Mouse (Mus musculus) C2C12 (cell line): Measurements from ENCODE around the gene Nol7. TPM values are rescaled to one million over a fixed set of nuclear protein-coding genes. Genes with fewer than 3 reads are reported as not detected.

Source experiments
- H3K27me3 ChIP-seq: one replicate; pipeline ENCODE4 v1.6.1; 2011; ENCODE audit not compliant: control insufficient read depth, insufficient read depth, insufficient read length
- H3K36me3 ChIP-seq: one replicate; pipeline ENCODE4 v1.6.1; 2011; ENCODE audit not compliant: control insufficient read depth, insufficient read depth
- H3K4me3 ChIP-seq: one replicate; pipeline ENCODE4 v1.5.1; 2011; ENCODE audit warnings: mild to moderate bottlenecking, control low read depth; ENCODE audit not compliant: poor library complexity, insufficient read depth, severe bottlenecking
- H3K79me2 ChIP-seq: one replicate; pipeline ENCODE4 v1.6.1; 2011; ENCODE audit not compliant: control insufficient read depth, insufficient read depth
- H3K79me3 ChIP-seq: one replicate; pipeline ENCODE4 v1.6.1; 2011; ENCODE audit warnings: low read depth, control low read depth
- H3ac ChIP-seq: one replicate; pipeline ENCODE3; 2011; ENCODE audit warnings: low read depth; ENCODE audit not compliant: control insufficient read depth, insufficient read length
- CEBPB ChIP-seq: IDR thresholded peaks from one replicate; pipeline ENCODE4 v1.6.1; 2011; ENCODE audit warnings: low read depth, mild to moderate bottlenecking, control low read depth, moderate library complexity
- CTCF ChIP-seq: IDR thresholded peaks from one replicate; pipeline ENCODE4 v1.5.1; 2011; ENCODE audit not compliant: control insufficient read depth, insufficient read depth, insufficient read length
- FOSL1 ChIP-seq: IDR thresholded peaks from one replicate; pipeline ENCODE4 v1.8.0; 2011; ENCODE audit warnings: mild to moderate bottlenecking, low read length; ENCODE audit not compliant: poor library complexity, insufficient read depth, severe bottlenecking
- MAX ChIP-seq: IDR thresholded peaks from one replicate; pipeline ENCODE4 v1.6.1; 2011; ENCODE audit warnings: mild to moderate bottlenecking, control low read depth
- MYOD1 ChIP-seq: IDR thresholded peaks from one replicate; pipeline ENCODE4 v1.6.1; 2011; ENCODE audit warnings: low read depth; ENCODE audit not compliant: control insufficient read depth, insufficient read length
- MYOG ChIP-seq: IDR thresholded peaks from one replicate; pipeline ENCODE4 v1.6.1; 2011; ENCODE audit not compliant: control insufficient read depth, insufficient read length; ENCODE audit errors: extremely low read depth
- USF1 ChIP-seq: IDR thresholded peaks from one replicate; pipeline ENCODE4 v1.6.1; 2011; ENCODE audit warnings: low read depth, mild to moderate bottlenecking, control low read depth, moderate library complexity
- polyA plus RNA-seq: library from polyadenylated mRNA; unstranded; fragments of >200 nt; fragmentation: generic; extraction: Trizol; gene quantifications from one replicate; pipeline ENCODE4 v1.2.1, GENCODE M21; 2012; ENCODE audit warnings: missing spikeins

The Nol7 gene
- polyA plus RNA-seq, 1 experiment: 94.1 TPM

DNA sequence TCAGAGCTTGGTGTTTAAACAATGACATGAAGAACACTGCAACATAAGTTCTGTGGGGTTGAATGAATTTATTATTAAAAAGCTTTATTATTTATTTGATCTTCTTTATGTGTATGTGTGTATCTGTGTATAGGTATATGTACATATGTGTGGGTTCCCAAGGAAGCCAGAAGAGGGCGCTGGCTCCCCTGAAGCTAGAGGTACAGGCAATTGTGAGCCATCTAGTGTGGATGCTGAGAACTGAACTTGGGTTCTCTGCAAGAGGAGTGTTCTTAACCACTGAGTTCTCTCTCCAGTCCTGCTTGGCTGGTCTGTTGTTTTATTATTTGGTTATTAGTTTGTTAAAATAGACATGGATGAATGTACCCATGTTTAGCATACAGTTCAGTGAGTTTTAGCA lies 25.3 kb upstream of the Nol7 start:
- Histone ChIP-seq H3ac (no peak overlapping the region), H3K4me3 (no peak overlapping the region), H3K79me3 (no peaks in the 10 kb centered on the region), H3K36me3 (no peaks in the 10 kb centered on the region), H3K79me2 (no peaks in the 10 kb centered on the region), H3K27me3 (no peaks in the 10 kb centered on the region)
- TF ChIP-seq MYOG: no peak
- TF ChIP-seq CEBPB: no peak
- no peak for TF ChIP-seq CTCF
- TF ChIP-seq USF1: no peak
- no peak for TF ChIP-seq FOSL1
- TF ChIP-seq MYOD1: no peak
- no peak for TF ChIP-seq MAX

DNA sequence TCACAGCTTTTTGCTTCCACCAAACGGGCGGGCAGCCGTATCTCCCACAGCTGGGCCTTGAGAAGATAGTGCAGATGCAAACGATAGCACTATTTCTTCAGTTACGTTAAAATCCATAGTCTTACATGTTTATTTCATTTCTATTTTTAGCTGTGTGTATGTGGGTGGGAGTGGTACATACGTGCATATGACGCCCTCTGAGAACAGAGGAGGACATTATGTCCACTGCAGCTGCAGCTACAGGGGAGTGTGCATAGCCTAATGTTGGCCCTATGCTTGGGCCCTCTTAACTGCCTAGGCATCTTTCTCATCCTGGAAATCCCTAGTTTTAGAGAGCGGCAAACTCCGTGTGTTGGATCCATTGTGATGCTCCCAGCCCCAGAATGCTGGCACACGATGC lies 24.0 kb upstream of the Nol7 start:
- Histone ChIP-seq H3K79me2 (no peaks in the 10 kb centered on the region), H3K36me3 (no peaks in the 10 kb centered on the region), H3K79me3 (no peaks in the 10 kb centered on the region), H3ac (no peak overlapping the region), H3K27me3 (no peaks in the 10 kb centered on the region), H3K4me3 (no peak overlapping the region)
- no peak for TF ChIP-seq CEBPB
- TF ChIP-seq MAX: no peak
- TF ChIP-seq USF1: no peak
- TF ChIP-seq FOSL1: no peak
- TF ChIP-seq MYOD1: no peak
- TF ChIP-seq CTCF: no peak
- no peak for TF ChIP-seq MYOG

DNA sequence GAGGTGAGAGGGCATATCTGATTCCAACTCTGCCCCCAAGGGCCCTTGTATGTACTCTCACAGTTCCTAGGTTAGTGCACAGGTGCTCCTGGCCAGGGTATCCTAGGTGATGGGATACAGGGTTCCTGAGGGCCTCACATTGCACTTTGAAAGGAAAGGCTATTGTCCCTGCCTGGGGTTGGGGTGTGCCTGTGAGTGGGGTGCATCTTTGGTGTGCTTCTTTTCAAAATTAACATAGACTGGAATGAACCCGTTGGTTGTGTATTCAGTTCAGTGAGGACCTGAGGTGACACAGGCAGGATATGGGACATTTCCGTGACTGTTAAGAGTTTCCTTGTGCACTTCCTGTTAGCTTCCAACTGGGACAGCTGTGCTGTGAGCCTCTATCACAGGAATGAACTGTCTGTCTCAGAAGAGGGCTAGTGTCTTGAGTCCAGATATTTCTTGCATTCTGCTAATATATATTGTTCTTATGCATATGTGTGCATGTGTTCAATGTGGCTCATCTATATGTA lies 23.2 kb upstream of the Nol7 start:
- H3ac ChIP-seq: no peak overlapping the region
- H3K4me3 ChIP-seq: no peak overlapping the region
- H3K79me2 ChIP-seq: no peaks in the 10 kb centered on the region
- TF ChIP-seq USF1 (no peak), MYOD1 (no peak), CEBPB (no peak), CTCF (no peak), FOSL1 (no peak), MAX (no peak), MYOG (no peak)
- H3K36me3 ChIP-seq: no peaks in the 10 kb centered on the region
- no peaks in the 10 kb centered on the region for H3K79me3 ChIP-seq
- no peaks in the 10 kb centered on the region for H3K27me3 ChIP-seq

DNA sequence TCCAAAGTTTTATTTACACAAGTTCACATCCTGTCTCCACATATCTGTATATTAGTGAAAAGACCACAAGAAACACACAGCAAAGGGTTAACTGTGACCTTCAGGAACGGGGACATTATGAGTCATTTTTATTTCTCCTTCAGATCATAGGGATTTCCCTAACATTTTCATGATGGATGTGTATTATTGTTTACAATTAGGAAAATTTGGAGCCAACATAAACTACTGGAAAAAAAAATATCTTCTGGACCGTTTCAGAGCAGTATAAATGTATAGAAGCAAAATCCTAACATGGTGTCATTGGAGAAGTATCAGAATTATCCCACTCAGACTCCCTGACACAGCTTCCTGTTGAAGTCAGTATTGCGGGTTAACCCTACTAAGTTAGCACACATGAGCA lies 18.2 kb upstream of the Nol7 start:
- no peak for TF ChIP-seq MYOG
- Histone ChIP-seq H3K79me3 (no peaks in the 10 kb centered on the region), H3K36me3 (no peaks in the 10 kb centered on the region), H3K79me2 (no peaks in the 10 kb centered on the region), H3ac (no peak overlapping the region), H3K27me3 (no peaks in the 10 kb centered on the region), H3K4me3 (no peak overlapping the region)

DNA sequence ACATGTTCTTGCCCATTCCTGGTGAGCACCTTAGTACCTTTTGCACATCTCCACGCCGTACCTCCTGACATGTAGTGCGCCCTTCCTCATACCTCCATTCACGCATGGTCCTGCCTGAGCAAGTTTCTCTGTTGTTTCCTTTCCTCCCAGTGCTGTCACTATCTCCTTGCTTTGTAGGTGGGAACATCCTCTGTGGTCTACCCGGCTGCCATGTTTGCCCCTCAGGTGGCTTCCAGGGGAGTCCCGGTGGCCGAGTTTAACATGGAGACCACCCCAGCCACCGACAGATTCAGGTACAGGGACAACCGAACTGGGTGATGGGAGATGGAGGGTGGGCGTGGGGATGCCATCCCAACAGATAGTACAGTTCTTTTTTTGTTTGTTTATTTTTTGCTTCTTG lies 12.9 kb upstream of the Nol7 start:
- H3K4me3 ChIP-seq: no peak overlapping the region

DNA sequence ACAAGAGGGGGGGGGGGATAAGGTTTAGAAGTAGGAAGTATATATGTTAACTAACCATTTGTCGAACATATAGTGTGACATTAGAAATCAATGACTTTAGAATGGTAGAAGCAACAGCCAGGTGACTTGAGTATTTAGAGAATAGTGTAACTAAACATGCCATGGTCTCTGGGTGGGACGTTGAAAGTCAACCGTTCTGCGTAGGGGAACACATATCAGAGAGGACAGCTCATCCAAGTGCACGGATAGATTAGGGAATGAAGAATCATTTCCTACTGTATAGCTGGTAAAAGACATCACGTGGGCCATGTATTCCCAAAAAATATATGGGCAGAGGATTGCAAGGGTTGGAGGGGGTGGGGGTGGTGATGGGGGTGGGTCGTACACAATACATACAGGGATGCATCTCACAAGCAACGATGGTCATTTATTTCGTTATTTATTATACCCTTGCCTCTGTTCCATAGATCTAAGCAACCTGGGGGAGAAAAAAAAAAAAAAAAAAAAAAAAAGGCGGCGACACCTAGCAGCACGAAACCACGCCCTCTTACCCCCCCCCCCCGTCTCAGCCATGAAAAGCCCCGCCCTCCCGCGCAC lies 392 bp upstream of the Nol7 start:
- H3K4me3 ChIP-seq: no peak overlapping the region
- no peak for TF ChIP-seq MAX
- TF ChIP-seq MYOD1: no peak
- TF ChIP-seq FOSL1: no peak
- TF ChIP-seq MYOG: no peak
- TF ChIP-seq CEBPB: no peak
- TF ChIP-seq USF1: no peak
- no peak for TF ChIP-seq CTCF
- peaks cover 5% of the 10 kb centered on the region for H3K79me3 ChIP-seq
- H3ac ChIP-seq: no peak overlapping the region
- peaks cover 32% of the 10 kb centered on the region for H3K36me3 ChIP-seq
- peaks cover 29% of the 10 kb centered on the region for H3K79me2 ChIP-seq
- H3K27me3 ChIP-seq: no peaks in the 10 kb centered on the region

More for the DNA sequence above, 12.9 kb upstream of the Nol7 start:
- H3ac ChIP-seq: no peak overlapping the region
- H3K79me3 ChIP-seq: no peaks in the 10 kb centered on the region
- H3K36me3 ChIP-seq: no peaks in the 10 kb centered on the region
- H3K79me2 ChIP-seq: no peaks in the 10 kb centered on the region
- TF ChIP-seq FOSL1 (no peak), CTCF (no peak), MYOD1 (no peak), MAX (no peak), MYOG (no peak), USF1 (no peak), CEBPB (no peak)
- no peaks in the 10 kb centered on the region for H3K27me3 ChIP-seq
